Mouse (Mus musculus) forebrain, embryonic 10.5 days (tissue): ENCODE measurements around the gene Opcml. TPM values are rescaled to one million over a fixed set of nuclear protein-coding genes. Genes with fewer than 3 reads are reported as not detected.

Experiments
- DNase-seq: peaks from one replicate; pipeline ENCODE4 v3.0.0-alpha.2; 2017; ENCODE audit warnings: low spot score; ENCODE audit errors: extremely low spot score
- H3K27ac ChIP-seq: fragments of 300-500 bp; sonication (generic); 2 replicates; pipeline ENCODE4 v1.5.1; 2016; ENCODE audit warnings: mild to moderate bottlenecking
- H3K27me3 ChIP-seq: fragments of 300-500 bp; sonication (generic); 2 replicates; pipeline ENCODE4 v1.6.1; 2016; ENCODE audit warnings: mild to moderate bottlenecking; ENCODE audit not compliant: poor library complexity, severe bottlenecking
- H3K36me3 ChIP-seq: fragments of 300-500 bp; sonication (generic); replicated peaks from 2 replicates; pipeline ENCODE4 v1.6.1; 2016; ENCODE audit warnings: mild to moderate bottlenecking, moderate library complexity
- H3K4me1 ChIP-seq: fragments of 300-500 bp; sonication (generic); 2 replicates; pipeline ENCODE4 v1.6.1; 2016
- H3K4me3 ChIP-seq: fragments of 300-500 bp; sonication (generic); 2 replicates; pipeline ENCODE4 v1.5.1; 2016; ENCODE audit warnings: mild to moderate bottlenecking, moderate library complexity
- H3K9me3 ChIP-seq: fragments of 300-500 bp; sonication (generic); 2 replicates; pipeline ENCODE4 v1.6.1; 2016; ENCODE audit warnings: mild to moderate bottlenecking, moderate library complexity
- WGBS: fragments of 180-500 bp; shearing (Covaris S2); methylation state at CpG from one replicate; pipeline ENCODE4 v1.1.7; 2016; 5-methylcytosine and 5-hydroxymethylcytosine counted together
- polyA plus RNA-seq: library from polyadenylated mRNA; unstranded; fragments of >200 nt; fragmentation: Nextera tagmentation; extraction: Ambion mirVana; gene quantifications from 2 replicates; pipeline ENCODE4 v1.2.1, GENCODE M21; 2016

Gene Opcml
- polyA plus RNA-seq, 1 experiment from 2014 or later, result 1.4 TPM

DNA sequence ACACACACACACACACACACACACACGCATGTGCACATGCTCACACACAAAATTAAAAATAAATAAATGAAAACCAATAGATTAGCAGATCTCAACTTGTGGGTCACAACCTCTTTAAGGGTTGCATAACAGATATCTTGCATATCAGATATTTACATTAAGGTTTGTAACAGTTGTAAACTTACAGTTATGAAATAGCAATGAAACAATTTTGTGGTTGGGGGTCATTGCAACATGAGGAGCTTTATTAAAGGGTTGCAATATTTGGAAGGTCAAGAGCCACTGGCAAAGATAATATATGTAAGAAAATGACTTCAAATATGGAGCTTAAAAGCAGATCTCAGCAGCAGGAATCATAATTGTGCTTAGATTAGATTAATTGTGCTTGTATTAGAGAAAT, 132.9 kb downstream of the Opcml start:
- H3K36me3 ChIP-seq, result no peaks in the 10 kb centered on the region
- 0 out of 2 replicates have a peak, but pooled peaks cover 8% of the 10 kb centered on the region for H3K4me1 ChIP-seq
- no peak overlapping the region for H3K4me3 ChIP-seq
- no peaks in the 10 kb centered on the region for H3K9me3 ChIP-seq
- no peak overlapping the region for H3K27ac ChIP-seq
- DNase-seq, result no peak
- WGBS, result 86% methylated on average over 1 of the region's 1 CpGs
- H3K27me3 ChIP-seq, result peaks cover 27% of the 10 kb centered on the region; the same call in 1 of the 2 replicates

DNA sequence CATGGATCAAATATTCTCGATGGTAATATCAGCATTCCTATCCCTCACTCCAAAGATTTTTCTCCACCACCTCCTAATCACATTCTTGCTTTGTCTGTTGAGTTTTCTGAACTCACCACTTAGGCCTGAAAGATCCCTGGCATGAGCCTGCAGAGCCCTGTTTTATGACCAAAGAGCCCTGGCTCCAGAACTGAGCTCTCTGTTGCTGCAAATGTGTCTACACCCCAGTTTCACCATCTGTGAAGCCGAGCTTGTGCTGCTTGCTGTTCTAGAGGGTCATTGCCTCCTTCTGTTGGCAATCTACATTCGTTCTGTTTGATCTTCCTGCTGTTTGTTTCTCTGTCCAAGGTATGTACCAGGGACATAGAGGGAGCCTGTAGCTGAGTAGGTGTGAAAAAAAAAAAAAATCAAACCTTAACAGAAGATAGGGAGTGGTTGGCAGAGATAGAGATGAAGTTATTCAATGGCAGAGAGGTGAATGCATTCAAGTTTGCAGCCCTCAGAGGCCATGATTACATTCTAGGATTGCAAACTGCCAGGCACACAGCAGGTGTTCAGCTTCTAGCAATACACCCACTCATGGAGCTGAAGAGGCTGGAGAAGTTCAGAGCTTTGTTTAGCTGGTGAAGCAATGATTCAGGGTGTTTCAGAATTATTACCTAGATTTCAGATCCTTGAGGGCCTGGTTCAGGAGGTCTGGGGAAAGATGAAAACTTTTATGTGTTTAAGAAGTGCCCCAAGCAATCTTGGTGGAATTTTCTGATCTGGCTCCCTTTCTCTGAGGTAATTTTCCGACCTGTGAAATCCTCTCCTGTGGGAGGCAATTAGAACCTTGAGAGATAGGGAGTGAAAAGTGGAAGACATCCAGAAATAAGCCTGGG, 133.6 kb downstream of the Opcml start:
- Histone ChIP-seq H3K27me3 (peaks cover 27% of the 10 kb centered on the region; the same call in 1 of the 2 replicates), H3K27ac (no peak overlapping the region), H3K4me3 (no peak overlapping the region), H3K36me3 (no peaks in the 10 kb centered on the region), H3K4me1 (0 out of 2 replicates have a peak, but pooled peaks cover 8% of the 10 kb centered on the region), H3K9me3 (no peaks in the 10 kb centered on the region)
- WGBS, result 80% methylated on average over 4 of the region's 4 CpGs
- no peak for DNase-seq

DNA sequence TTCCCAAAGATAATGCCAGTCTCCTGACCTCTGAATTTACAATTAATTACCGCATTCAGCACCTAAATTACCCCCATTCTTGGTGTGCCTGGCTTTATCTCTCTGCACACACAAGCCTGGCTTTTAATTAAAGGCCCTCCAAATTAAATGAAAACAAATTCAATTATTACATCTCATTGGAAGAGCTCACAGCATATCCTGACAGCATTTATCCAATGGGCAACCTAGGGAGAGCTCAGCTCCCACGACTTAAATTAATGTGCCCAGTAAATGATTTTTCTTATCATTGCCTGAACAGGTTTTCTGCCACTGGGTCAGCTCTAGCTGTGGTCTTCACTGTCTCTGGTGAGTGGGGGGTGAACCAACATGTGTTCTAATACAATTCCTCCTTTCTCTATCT, 135.1 kb downstream of the Opcml start:
- Histone ChIP-seq H3K27me3 (peaks cover 27% of the 10 kb centered on the region; the same call in 1 of the 2 replicates), H3K4me1 (0 out of 2 replicates have a peak, but pooled peaks cover 8% of the 10 kb centered on the region), H3K4me3 (no peak overlapping the region), H3K9me3 (no peaks in the 10 kb centered on the region), H3K36me3 (no peaks in the 10 kb centered on the region), H3K27ac (no peak overlapping the region)
- WGBS, result 55% methylated on average over 2 of the region's 2 CpGs
- DNase-seq, result no peak

DNA sequence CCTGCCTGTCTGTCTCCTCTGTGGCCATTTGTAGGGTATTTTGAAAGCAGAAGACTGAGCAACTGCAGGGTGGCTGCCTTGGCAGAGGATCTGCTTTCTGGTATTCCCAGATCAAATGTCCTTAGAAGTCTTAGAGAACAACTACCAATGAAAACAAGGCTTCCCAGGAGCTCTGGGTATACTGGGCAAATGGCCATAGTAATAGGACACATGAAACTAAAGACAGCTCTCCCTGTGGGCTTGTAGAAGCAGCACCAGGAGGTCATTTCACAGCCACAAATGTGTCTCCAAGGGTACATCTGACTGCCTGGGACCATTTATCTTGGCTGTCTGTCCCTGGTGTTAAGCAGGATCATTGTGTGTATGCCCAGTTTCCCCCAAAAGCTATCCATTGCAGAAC, 146.7 kb downstream of the Opcml start:
- H3K9me3 ChIP-seq, result no peaks in the 10 kb centered on the region

DNA sequence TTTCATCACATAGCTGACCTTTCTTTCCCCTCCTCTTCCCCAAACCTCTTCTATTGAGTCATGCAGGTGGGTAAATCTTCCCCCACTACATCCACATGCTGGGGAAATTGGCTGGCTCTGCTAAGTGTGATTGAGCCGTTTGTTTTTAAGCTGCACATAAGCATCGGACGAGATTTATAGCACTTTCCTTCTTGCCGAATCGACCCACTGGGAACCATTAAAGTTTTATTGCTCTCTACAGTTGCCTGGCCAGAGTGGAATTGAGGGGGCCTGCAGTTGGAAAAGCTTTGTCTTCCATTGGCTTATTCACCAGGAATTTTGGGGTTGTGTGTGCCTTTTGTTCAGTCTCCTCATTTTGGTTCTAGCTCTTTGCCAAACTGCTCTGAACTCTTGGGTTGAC, 147.1 kb downstream of the Opcml start:
- Histone ChIP-seq H3K27me3 (no peaks in the 10 kb centered on the region), H3K4me1 (no peaks in the 10 kb centered on the region), H3K36me3 (no peaks in the 10 kb centered on the region), H3K9me3 (no peaks in the 10 kb centered on the region), H3K27ac (no peak overlapping the region), H3K4me3 (no peak overlapping the region)
- DNase-seq, result no peak
- WGBS, result 93% methylated on average over 5 of the region's 5 CpGs

More for the DNA sequence above, 146.7 kb downstream of the Opcml start:
- Histone ChIP-seq H3K36me3 (no peaks in the 10 kb centered on the region), H3K4me3 (no peak overlapping the region), H3K27ac (no peak overlapping the region), H3K4me1 (no peaks in the 10 kb centered on the region), H3K27me3 (no peaks in the 10 kb centered on the region)
- no peak for DNase-seq

DNA sequence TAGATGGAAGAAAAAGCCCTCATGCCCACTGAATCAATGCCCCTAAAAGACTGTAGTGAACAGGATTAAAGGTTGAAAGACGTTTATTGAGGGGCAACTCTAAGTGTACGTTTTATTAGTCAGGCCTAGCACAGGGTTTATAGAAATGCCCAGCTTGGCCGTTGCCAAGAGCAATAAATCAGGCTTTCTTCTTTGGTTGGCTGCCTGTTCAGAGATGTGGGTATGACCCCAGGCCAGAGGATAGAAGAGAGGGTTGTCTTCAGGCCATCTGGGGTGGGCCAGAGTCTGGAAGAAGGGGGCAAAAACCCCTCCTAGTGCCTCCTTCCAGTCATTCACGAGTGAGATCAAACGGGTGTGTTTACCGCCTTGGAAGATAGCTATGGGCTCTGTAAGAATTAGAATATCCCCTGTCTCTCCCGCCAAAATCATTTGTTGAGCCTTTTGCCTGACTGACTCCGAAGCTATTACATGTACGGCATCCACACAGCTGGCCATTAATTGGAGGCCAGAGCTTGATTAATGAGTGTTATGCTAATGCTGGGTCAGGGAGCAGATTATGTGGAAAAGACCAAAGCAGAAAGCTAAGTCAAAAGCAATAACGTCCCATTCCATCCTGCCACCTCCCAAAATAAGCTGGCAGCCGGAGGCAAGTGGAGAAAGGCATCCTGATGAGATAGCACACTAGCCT, 154.9 kb downstream of the Opcml start:
- DNase-seq, result no peak
- 64% methylated on average over 11 of the region's 11 CpGs for WGBS
- peaks cover 9% of the 10 kb centered on the region for H3K4me1 ChIP-seq
- no peaks in the 10 kb centered on the region for H3K9me3 ChIP-seq
- H3K36me3 ChIP-seq, result no peaks in the 10 kb centered on the region
- no peak overlapping the region for H3K4me3 ChIP-seq
- H3K27ac ChIP-seq, result no peak overlapping the region
- no peaks in the 10 kb centered on the region for H3K27me3 ChIP-seq

DNA sequence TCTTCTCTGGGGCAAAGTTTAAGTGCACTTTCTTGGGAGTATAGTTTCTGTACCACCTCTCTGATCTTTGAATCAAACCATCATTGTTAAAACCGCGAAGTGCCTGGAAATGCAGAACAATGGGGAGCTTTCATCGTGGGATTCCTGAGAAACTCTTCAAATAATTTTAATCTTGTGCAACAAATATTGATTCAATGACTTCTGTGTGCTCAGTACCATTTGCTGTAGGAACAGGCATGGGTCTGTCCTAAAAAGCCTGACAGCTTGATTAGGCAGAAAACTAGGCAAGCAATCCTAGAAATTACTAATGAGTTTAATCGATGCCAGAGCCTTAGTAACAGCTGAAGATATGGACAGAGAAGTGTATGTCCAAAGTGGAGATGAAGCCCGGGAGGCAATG, 160.5 kb downstream of the Opcml start:
- WGBS, result 64% methylated on average over 5 of the region's 5 CpGs
- DNase-seq, result no peak
- H3K36me3 ChIP-seq, result no peaks in the 10 kb centered on the region

DNA sequence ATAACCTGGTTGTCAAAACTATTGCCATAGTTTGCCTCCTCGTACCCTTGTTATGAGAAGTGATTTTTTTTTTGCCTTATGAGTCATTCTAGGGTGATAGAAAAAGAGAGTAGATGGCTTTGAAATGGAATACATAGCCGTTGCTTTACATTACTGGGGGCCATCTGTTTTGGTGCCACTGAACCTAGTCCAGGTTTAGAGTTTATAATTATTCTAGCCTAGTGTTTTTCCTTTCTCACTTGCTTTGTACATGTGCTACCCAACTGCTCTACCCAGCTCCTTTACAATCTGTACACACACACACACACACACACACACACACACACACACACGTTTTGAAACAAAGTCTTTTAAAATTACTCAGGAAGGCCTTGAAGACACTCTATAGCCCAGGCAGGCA, 171.1 kb downstream of the Opcml start:
- no peak overlapping the region for H3K4me3 ChIP-seq
- no peaks in the 10 kb centered on the region for H3K4me1 ChIP-seq
- 89% methylated on average over 3 of the region's 3 CpGs for WGBS
- H3K27ac ChIP-seq, result no peak overlapping the region
- H3K36me3 ChIP-seq, result no peaks in the 10 kb centered on the region
- no peak for DNase-seq
- no peaks in the 10 kb centered on the region for H3K9me3 ChIP-seq
- H3K27me3 ChIP-seq, result no peaks in the 10 kb centered on the region

More for the DNA sequence above, 160.5 kb downstream of the Opcml start:
- no peaks in the 10 kb centered on the region for H3K9me3 ChIP-seq
- no peaks in the 10 kb centered on the region for H3K27me3 ChIP-seq
- no peak overlapping the region for H3K27ac ChIP-seq
- peaks cover 17% of the 10 kb centered on the region for H3K4me1 ChIP-seq
- no peak overlapping the region for H3K4me3 ChIP-seq

DNA sequence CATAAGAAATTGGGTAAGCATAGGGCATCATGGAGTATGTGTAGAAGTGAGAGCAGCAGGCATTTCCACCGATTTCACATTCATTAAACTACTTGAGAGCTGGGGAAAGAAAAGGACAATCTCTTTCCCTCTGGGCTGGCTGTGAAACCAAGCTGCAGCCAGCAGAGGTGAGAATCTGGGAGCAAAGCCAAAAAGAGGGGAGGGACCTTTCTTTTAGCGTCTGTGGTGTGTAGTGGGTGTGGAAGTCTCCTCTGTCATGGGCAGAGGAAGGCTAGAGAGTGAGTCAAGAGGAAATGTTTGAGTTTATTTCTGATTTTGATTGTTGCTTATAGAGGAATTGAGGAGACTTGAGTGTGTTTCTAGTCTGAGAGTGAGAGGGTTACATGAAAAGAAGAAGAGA, 172.8 kb downstream of the Opcml start:
- Histone ChIP-seq H3K4me1 (no peaks in the 10 kb centered on the region), H3K36me3 (no peaks in the 10 kb centered on the region), H3K27ac (no peak overlapping the region), H3K27me3 (no peaks in the 10 kb centered on the region), H3K4me3 (no peak overlapping the region), H3K9me3 (no peaks in the 10 kb centered on the region)
- no peak for DNase-seq
- 83% methylated on average over 2 of the region's 2 CpGs for WGBS

DNA sequence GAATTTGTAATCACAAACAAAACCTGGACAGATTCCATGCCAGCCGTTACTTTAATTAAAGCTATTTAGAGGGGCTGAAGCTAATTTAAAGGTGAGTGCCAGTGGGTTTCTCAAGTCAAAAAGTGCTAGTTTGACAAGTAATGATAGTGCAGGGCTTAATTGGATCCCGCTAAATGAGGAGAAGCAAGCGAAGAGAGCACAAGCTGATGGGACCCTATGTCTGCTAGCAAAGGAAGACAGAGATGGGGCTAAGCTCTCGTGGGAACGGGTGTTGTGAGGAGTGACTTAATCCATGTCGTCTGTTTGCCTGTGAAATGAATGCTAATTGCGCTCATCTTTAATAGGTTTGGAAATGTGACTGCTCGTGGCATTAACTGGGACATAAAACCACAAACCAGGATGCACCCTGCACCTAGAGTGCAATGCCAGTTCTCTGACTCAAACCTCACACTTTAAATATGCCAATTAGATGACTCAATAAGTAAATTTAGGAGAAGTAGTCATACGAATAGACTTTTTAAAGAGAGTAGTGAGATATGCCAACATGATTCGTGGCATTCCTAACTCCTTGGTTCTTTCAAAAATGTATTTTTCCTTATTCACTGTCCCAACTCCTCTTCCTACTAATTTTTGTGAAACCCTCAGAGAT, 174.5 kb downstream of the Opcml start:
- Histone ChIP-seq H3K4me1 (no peaks in the 10 kb centered on the region), H3K27me3 (no peaks in the 10 kb centered on the region)
- WGBS, result 83% methylated on average over 10 of the region's 10 CpGs

DNA sequence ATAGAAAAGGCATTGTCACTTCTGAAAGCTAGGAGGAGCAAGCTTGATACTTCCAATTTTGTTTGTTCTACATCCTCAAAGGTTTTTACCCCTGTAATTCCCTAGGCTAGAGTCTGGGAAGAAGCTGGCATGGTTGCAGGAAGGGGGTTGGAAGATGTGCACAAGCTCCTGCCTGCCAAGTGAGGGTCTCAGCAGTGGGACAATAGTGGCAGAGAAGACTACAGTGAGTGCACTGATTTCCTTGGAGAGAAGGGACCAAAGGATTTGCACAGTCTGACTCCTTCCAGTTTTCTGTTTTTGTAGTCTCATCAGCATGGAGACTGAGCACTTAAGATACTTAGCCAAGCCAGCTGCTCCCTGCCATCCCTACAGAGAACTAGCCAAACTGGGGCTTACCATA, 177.7 kb downstream of the Opcml start:
- Histone ChIP-seq H3K4me1 (no peaks in the 10 kb centered on the region), H3K27ac (no peak overlapping the region), H3K36me3 (no peaks in the 10 kb centered on the region), H3K9me3 (no peaks in the 10 kb centered on the region), H3K27me3 (no peaks in the 10 kb centered on the region), H3K4me3 (no peak overlapping the region)
- DNase-seq, result no peak

More for the DNA sequence above, 174.5 kb downstream of the Opcml start:
- Histone ChIP-seq H3K36me3 (no peaks in the 10 kb centered on the region), H3K27ac (no peak overlapping the region), H3K4me3 (no peak overlapping the region), H3K9me3 (no peaks in the 10 kb centered on the region)
- DNase-seq, result no peak

DNA sequence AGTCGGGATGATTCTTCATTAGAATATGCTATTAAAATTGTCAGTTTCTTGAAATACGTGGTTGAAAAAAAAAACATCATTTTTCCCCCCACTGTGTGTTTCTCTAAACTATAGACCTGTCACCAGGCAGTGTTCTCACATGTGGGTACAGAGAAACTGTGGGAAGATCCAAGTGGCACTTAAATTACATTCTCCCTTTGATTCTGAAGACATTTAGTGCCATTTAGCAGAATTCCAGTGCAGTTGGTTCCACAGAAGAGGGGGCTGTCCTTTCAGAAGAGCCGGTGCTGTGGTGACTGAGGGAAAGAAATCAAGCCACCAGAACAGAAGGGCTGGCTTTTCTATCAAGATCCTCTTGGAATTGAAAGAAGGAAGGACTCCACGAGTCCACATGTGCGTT, 181.7 kb downstream of the Opcml start:
- DNase-seq, result no peak
- no peak overlapping the region for H3K27ac ChIP-seq
- WGBS, result 85% methylated on average over 5 of the region's 5 CpGs
- H3K9me3 ChIP-seq, result no peaks in the 10 kb centered on the region
- no peaks in the 10 kb centered on the region for H3K36me3 ChIP-seq
- H3K4me1 ChIP-seq, result no peaks in the 10 kb centered on the region
- no peak overlapping the region for H3K4me3 ChIP-seq
- H3K27me3 ChIP-seq, result no peaks in the 10 kb centered on the region

DNA sequence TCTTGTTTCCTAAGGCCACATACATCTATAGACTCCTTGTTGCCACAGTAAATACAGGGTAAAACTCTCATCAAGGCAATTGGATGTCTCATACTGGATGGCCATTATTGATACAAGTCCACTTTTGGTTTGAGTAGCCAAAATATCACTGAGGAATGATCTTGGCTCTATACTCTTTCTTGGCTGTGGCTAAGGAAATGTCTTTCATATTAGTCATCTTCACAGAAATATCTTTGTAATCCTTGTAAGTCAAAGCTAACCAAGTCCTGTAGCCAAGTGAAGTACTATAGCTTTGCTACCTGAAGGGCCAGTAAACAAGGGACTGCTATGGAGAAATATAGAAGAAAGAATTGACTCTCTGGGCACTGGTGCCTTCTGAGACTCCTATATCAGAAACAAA, 192.0 kb downstream of the Opcml start:
- no peak for DNase-seq
- peaks cover 3% of the 10 kb centered on the region for H3K9me3 ChIP-seq
- H3K27me3 ChIP-seq, result no peaks in the 10 kb centered on the region
- H3K4me1 ChIP-seq, result no peaks in the 10 kb centered on the region
- H3K36me3 ChIP-seq, result no peaks in the 10 kb centered on the region
- no peak overlapping the region for H3K4me3 ChIP-seq
- no peak overlapping the region for H3K27ac ChIP-seq
